Mouse (Mus musculus) left cerebral cortex, adult 2 months (tissue): ENCODE measurements around the gene Zfp69. TPM values are rescaled to one million over a fixed set of nuclear protein-coding genes. Genes with fewer than 3 reads are reported as not detected.

Experiments
- DNase-seq, 2 experiments: peaks; one replicate each; pipeline ENCODE4 v3.0.0; 2021 to 2022; ENCODE audit warnings: low spot score in 2 of 2, mixed read lengths in 1 of 2; ENCODE audit errors: extremely low spot score in 1 of 2
- H3K27ac ChIP-seq: fragments of 200-600 bp; 2 replicates; pipeline ENCODE4 v1.8.1; 2022
- H3K4me3 ChIP-seq: fragments of 200-600 bp; 2 replicates; pipeline ENCODE4 v1.8.1; 2022
- CTCF ChIP-seq: fragments of 200-600 bp; IDR thresholded peaks from 2 replicates; pipeline ENCODE4 v1.8.1; 2022; ENCODE audit warnings: antibody characterized with exemption, mild to moderate bottlenecking, moderate library complexity
- intact Hi-C: fragments of 180-260 bp; cut with DNase I; formaldehyde crosslinking; loops from one replicate; pipeline ENCODE4 v1.15.1; 2025
- total RNA-seq, 2 experiments: library from RNA; stranded (reverse); gene quantifications; 2 replicates each; pipeline ENCODE4 v1.2.3; 2021

Zfp69 gene
- total RNA-seq, 2 experiments from 2014 or later: 2.1 to 3.2 TPM

DNA sequence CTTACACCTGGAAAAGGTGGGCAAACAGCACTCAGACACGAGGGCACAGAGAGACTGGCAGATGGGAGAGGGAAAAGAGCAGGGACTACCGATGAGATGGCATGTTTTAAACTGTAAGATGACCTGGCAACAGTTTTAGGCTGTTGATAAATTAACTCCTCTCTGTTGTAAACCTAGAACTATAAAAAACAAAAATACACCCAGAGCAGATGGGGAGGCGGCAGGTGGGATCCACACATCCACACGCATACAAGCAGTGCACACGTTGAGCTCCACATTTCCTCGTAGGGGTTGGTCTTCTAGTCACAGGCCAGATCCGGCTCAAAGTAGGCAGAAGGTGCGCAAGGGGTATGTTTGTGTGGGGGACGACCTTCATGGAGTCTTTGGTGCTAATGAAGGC lies 17.0 kb upstream of the Zfp69 start:
- intact Hi-C loops: no loop called here
- no peak for TF ChIP-seq CTCF
- DNase-seq: no peak
- Histone ChIP-seq H3K4me3 (no peak overlapping the region), H3K27ac (no peak overlapping the region)

GRCm38 (mm10) chr4:120955586-120955985 lies 4.1 kb upstream of the Zfp69 start:
- intact Hi-C loops: no loop called here
- Histone ChIP-seq H3K27ac (no peak overlapping the region), H3K4me3 (no peak overlapping the region)
- DNase-seq: no peak
- TF ChIP-seq CTCF: no peak

DNA sequence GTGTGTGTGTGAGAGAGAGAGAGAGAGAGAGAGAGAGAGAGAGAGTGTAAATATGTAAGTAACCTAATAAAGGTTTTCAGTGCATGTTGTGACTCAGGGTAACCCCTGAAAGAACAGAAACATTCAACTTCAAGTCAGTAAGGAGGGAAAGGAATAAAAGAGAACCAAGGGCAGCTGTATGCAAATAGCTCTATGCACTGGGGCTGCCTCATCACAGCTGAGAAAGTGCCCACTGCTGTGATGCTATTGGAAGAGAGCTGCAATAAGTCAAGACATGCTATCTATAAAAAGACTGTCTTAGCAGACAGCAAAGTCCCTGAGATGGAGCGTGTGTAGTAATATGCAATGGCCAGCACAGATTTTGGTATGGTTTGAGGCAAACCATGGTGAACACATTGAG lies 2.2 kb upstream of the Zfp69 start:
- Histone ChIP-seq H3K4me3 (no peak overlapping the region), H3K27ac (no peak overlapping the region)
- intact Hi-C loops: no loop called here
- no peak for DNase-seq
- no peak for TF ChIP-seq CTCF

DNA sequence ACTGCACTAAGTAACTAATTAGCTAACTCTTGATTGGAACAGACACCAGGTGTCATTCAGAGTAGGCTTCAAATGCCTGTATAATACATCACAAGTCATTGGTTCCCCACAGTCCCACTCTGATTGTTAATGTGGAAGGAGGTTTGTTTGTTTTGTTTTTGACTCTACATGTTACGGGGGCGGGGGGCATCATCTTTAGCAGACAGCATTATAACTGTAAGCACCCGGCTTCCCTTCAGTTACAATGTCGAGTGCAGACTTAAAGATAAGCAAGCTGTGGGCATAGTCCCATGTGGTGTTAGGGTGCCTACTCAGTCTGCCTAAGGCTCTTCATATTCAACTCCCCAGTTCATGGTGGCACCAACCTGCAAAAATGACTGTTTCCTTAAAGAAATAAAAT lies 1.5 kb upstream of the Zfp69 start:
- Histone ChIP-seq H3K4me3 (no peak overlapping the region), H3K27ac (no peak overlapping the region)
- no peak for TF ChIP-seq CTCF
- intact Hi-C loops: no loop called here
- no peak for DNase-seq

- Histone ChIP-seq H3K27ac (peak overlapping the region; percentile 74), H3K4me3 (peak overlapping the region; percentile 72)
- TF ChIP-seq CTCF: no peak
- intact Hi-C loops: no loop called here
- no peak for DNase-seq
These were observed 664 bp upstream of the Zfp69 start for GRCm38 (mm10) chr4:120952163-120952562.

DNA sequence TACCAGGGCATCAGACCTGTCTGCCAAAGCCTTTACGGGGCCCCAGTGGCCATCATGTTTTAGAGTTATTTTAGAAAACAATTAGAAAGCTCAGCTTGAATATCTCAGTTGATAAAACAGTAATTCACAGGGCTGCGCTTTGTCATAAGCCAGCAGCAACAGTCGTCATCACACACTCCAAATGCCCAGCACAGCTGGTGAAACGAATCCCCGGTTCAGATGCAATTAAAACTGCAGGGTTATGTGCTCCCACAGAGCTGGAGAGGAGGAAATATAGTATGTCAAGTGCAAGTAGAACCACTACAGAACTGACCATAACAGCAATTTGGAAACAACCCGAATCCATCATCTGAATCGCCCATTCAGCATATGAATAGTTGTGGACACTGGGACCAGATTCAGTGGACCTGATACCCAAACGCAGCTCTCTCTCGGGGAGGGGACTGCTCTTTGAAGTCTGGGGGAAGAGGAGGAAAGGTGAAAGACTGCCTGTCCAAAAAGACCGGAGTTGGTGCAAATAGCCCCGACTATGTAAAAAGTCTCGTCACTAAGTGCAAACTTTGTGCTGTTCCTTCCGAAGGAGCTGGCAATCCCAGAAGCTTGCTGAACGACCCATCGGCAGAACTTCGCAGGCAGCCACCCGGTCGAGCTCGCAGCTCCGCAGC lies 604 bp downstream of the Zfp69 start:
- intact Hi-C loops: loop anchor here (1.0 kb wide), 1 partner anchor 26 kb away; the partner anchor contains the start of gene Exo5
- DNase-seq: no peak
- Histone ChIP-seq H3K27ac (peak overlapping the region; percentile 51; the same call in 1 of the 2 replicates), H3K4me3 (peak overlapping the region; percentile 72)
- no peak for TF ChIP-seq CTCF

GRCm38 (mm10) chr4:120948938-120949337 lies 2.6 kb downstream of the Zfp69 start:
- Histone ChIP-seq H3K27ac (no peak overlapping the region), H3K4me3 (no peak overlapping the region)
- DNase-seq: no peak
- no peak for TF ChIP-seq CTCF
- intact Hi-C loops: no loop called here

GRCm38 (mm10) chr4:120935006-120935405 lies 16.5 kb downstream of the Zfp69 start:
- no peak for TF ChIP-seq CTCF
- no peak overlapping the region for H3K4me3 ChIP-seq
- no peak for DNase-seq
- intact Hi-C loops: no loop called here
- no peak overlapping the region for H3K27ac ChIP-seq

GRCm38 (mm10) chr4:120930736-120931135 lies 20.8 kb downstream of the Zfp69 start:
- TF ChIP-seq CTCF: no peak
- DNase-seq: no peak
- Histone ChIP-seq H3K27ac (no peak overlapping the region), H3K4me3 (no peak overlapping the region)
- intact Hi-C loops: no loop called here

DNA sequence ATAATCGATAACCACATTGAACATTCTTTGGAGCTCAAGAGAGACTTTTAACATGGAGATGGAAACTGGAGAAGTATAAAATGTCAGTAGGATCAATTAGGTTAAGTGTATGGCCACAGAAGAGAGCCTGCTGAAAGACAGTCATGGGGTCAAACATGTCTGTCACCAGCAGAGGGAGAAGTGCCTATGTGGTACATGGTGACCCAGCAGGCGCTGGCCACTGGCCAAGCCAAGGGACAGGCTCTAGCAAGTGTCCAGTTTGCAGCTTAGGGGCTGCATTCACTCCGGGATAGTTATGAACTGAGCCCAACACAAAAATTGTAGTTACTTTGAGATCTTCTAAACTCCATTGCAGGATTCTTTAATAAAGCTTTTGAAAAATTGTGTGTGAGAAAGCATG lies 22.8 kb downstream of the Zfp69 start:
- intact Hi-C loops: no loop called here
- no peak overlapping the region for H3K4me3 ChIP-seq
- no peak for DNase-seq
- no peak overlapping the region for H3K27ac ChIP-seq
- TF ChIP-seq CTCF: no peak

GRCm38 (mm10) chr4:120925386-120925785 lies 26.1 kb downstream of the Zfp69 start:
- peak overlapping the region; percentile 84 for H3K4me3 ChIP-seq
- intact Hi-C loops: loop anchor here (1.0 kb wide), 1 partner anchor 26 kb away; the partner anchor contains the start of gene Zfp69
- H3K27ac ChIP-seq: peak overlapping the region; percentile 90
- TF ChIP-seq CTCF: peak; percentile 37
- DNase-seq: no peak

GRCm38 (mm10) chr4:120924554-120925299 lies 26.8 kb downstream of the Zfp69 start, which contains the start of gene Exo5:
TSS of gene Exo5 (minus strand) at chr4:120925017.
- TF ChIP-seq CTCF: no peak
- peak; percentile 86 to 87 for DNase-seq
- H3K27ac ChIP-seq: peak within 1 kb of the TSS; percentile 90
- H3K4me3 ChIP-seq: peak within 1 kb of the TSS; percentile 84
- intact Hi-C loops: loop anchor here (1.0 kb wide), 1 partner anchor 27 kb away; the partner anchor contains the start of gene Zfp69
